Mouse (Mus musculus) CH12.LX (cell line): Measurements from ENCODE around the gene Noxo1.

Experiments used
- BHLHE40 ChIP-seq: IDR thresholded peaks from 2 replicates; pipeline ENCODE4 v1.6.1; 2011; ENCODE audit warnings: mild to moderate bottlenecking, low read depth, low read length, improper control_type of control experiment
- CHD1 ChIP-seq: IDR thresholded peaks from 2 replicates; pipeline ENCODE4 v1.6.1; 2012; ENCODE audit warnings: low read depth, low read length, improper control_type of control experiment, inconsistent platforms
- CHD2 ChIP-seq: IDR thresholded peaks from 2 replicates; pipeline ENCODE4 v1.6.1; 2011; ENCODE audit warnings: low read length, improper control_type of control experiment
- CTCF ChIP-seq, 2 experiments: IDR thresholded peaks in 1 of 2; conservative IDR thresholded peaks in 1 of 2; 2 replicates each; pipeline ENCODE4 v1.5.1; 2011 to 2012; ENCODE audit warnings: low read depth in 2 of 2, low read length in 2 of 2, improper control_type of control experiment in 1 of 2, inconsistent platforms in 1 of 2, mild to moderate bottlenecking in 1 of 2, moderate library complexity in 1 of 2
- EP300 ChIP-seq: IDR thresholded peaks from 2 replicates; pipeline ENCODE4 v1.6.1; 2011; ENCODE audit warnings: low read length, improper control_type of control experiment
- MAX ChIP-seq: IDR thresholded peaks from 2 replicates; pipeline ENCODE4 v1.6.1; 2011; ENCODE audit warnings: low read length, improper control_type of control experiment
- POLR2A ChIP-seq: IDR thresholded peaks from 2 replicates; pipeline ENCODE4 v1.6.1; 2011; ENCODE audit warnings: low read depth, mild to moderate bottlenecking, improper control_type of control experiment, low read length
- RAD21 ChIP-seq: IDR thresholded peaks from 2 replicates; pipeline ENCODE4 v1.6.1; 2011; ENCODE audit warnings: low read depth, mild to moderate bottlenecking, low read length, improper control_type of control experiment, moderate library complexity
- SIN3A ChIP-seq: IDR thresholded peaks from 2 replicates; pipeline ENCODE4 v1.6.1; 2012; ENCODE audit warnings: low read length, improper control_type of control experiment, inconsistent platforms
- TBP ChIP-seq: conservative IDR thresholded peaks from 2 replicates; pipeline ENCODE4 v1.6.1; 2011; ENCODE audit warnings: low read depth, low read length, improper control_type of control experiment
- ZKSCAN1 ChIP-seq: IDR thresholded peaks from 2 replicates; pipeline ENCODE4 v1.6.1; 2012; ENCODE audit warnings: low read depth, inconsistent platforms, low read length, improper control_type of control experiment, borderline replicate concordance

DNA sequence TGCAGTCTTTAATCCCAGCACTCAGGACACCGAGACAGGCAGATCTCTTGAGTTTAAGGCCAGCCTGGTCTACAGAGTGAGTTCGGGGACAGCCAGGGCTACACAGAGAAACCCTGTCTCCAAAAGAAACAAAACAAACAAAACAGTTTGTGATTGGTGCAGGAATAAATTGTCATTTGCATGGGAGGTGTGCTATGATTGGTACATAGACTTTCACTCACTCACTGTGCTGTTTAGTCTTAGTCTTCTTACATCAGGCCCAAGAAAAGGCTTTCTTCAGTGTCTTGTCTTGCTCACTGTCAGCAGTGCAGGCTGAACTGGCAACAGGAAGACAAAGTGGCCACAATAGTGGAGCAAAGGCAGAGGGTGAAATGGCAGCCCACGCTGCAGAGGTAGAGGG, 48.3 kb downstream of the Noxo1 start:
- TF ChIP-seq CTCF (conservative IDR thresholded peaks at IDR 0.05 in 1 of 2, IDR thresholded peaks at IDR 0.05 in 1 of 2; ENCODE audit: low read depth in 2 of 2, low read length in 2 of 2) (no peak), POLR2A (no peak), BHLHE40 (no peak), SIN3A (no peak), MAX (no peak), TBP (no peak), EP300 (no peak), CHD2 (no peak), ZKSCAN1 (no peak), CHD1 (no peak), RAD21 (no peak)
